Mouse (Mus musculus) bone marrow, adult 2 months (tissue): ENCODE measurements around the gene Spag17. TPM values are rescaled to one million over a fixed set of nuclear protein-coding genes. Genes with fewer than 3 reads are reported as not detected.

Experiments
- H3K27ac ChIP-seq: fragments of 200-500 bp; 2 replicates; pipeline ENCODE4 v1.5.1; 2012; ENCODE audit warnings: low read depth, mild to moderate bottlenecking, control low read depth, inconsistent platforms, low read length; ENCODE audit not compliant: control insufficient read depth, poor library complexity, insufficient read depth
- H3K4me1 ChIP-seq: fragments of 200-500 bp; 2 replicates; pipeline ENCODE4 v1.6.1; 2011; ENCODE audit warnings: low read length; ENCODE audit not compliant: control insufficient read depth, insufficient read depth
- H3K4me3 ChIP-seq: fragments of 200-500 bp; replicated peaks from 2 replicates; pipeline ENCODE3; 2011; ENCODE audit warnings: mild to moderate bottlenecking, low read depth, low read length, control low read depth; ENCODE audit not compliant: control insufficient read depth
- CTCF ChIP-seq: fragments of 200-500 bp; IDR thresholded peaks from 2 replicates; pipeline ENCODE4 v1.5.1; 2011; ENCODE audit warnings: low read length, control low read depth; ENCODE audit not compliant: control insufficient read depth, insufficient read depth
- POLR2A ChIP-seq: fragments of 200-500 bp; IDR thresholded peaks from 2 replicates; pipeline ENCODE4 v1.6.1; 2011; ENCODE audit warnings: low read depth, mild to moderate bottlenecking, control low read depth, low read length, borderline replicate concordance; ENCODE audit not compliant: control insufficient read depth
- WGBS: fragments of 180-500 bp; shearing (Covaris S2); methylation state at CpG from one replicate; pipeline ENCODE4 v1.1.7; 2018; 5-methylcytosine and 5-hydroxymethylcytosine counted together
- polyA plus RNA-seq: library from polyadenylated mRNA; stranded (reverse); fragments of >200 nt; gene quantifications from 2 replicates; pipeline ENCODE4 v1.2.4, GENCODE M21; 2011; ENCODE audit warnings: low replicate concordance; ENCODE audit not compliant: missing spikeins, insufficient read depth, insufficient read length

The Spag17 gene
- polyA plus RNA-seq, 1 experiment: not detected

GRCm38 (mm10) chr3:100074406-100074805 lies 189.2 kb downstream of the Spag17 start:
- no peak overlapping the region for H3K27ac ChIP-seq
- WGBS: 79% methylated on average over 1 of the region's 1 CpGs
- no peak overlapping the region for H3K4me3 ChIP-seq
- no peak for TF ChIP-seq POLR2A
- TF ChIP-seq CTCF: no peak
- no peaks in the 10 kb centered on the region for H3K4me1 ChIP-seq

- H3K4me3 ChIP-seq: no peak overlapping the region
- TF ChIP-seq CTCF (no peak), POLR2A (no peak)
- H3K27ac ChIP-seq: no peak overlapping the region
- no peaks in the 10 kb centered on the region for H3K4me1 ChIP-seq
- 73% methylated on average over 3 of the region's 3 CpGs for WGBS
Observed at GRCm38 (mm10) chr3:100102386-100103092, 217.3 kb downstream of the Spag17 start.

GRCm38 (mm10) chr3:100106736-100107135 lies 221.5 kb downstream of the Spag17 start:
- no peak for TF ChIP-seq POLR2A
- TF ChIP-seq CTCF: no peak
- Histone ChIP-seq H3K4me3 (no peak overlapping the region), H3K4me1 (no peaks in the 10 kb centered on the region), H3K27ac (no peak overlapping the region)
- 72% methylated on average over 2 of the region's 2 CpGs for WGBS

DNA sequence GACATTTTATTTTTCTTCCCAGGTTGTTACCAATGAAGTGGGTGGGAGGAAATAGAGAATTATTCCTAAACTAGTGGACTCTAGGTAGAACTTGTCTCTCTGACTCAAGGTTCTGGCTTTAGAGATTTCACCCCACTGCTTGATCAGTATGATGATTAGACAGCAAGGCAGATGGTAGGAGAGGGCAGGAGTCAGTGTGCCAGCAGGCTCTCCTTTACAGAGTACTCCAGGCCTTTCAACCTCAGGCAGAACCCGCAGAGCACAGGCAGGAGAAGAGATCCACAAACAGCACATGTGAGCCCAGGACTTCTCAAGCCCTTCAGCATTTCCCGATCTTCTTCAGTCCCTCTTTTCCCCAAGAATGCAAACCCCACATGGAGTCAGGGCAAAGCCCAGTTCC lies 233.5 kb downstream of the Spag17 start:
- WGBS: 69% methylated on average over 2 of the region's 2 CpGs
- Histone ChIP-seq H3K4me3 (no peak overlapping the region), H3K27ac (no peak overlapping the region), H3K4me1 (no peaks in the 10 kb centered on the region)
- TF ChIP-seq CTCF (no peak), POLR2A (no peak)

GRCm38 (mm10) chr3:100121961-100122360 lies 236.8 kb downstream of the Spag17 start:
- H3K4me1 ChIP-seq: no peaks in the 10 kb centered on the region
- no peak for TF ChIP-seq POLR2A
- no peak for TF ChIP-seq CTCF
- H3K27ac ChIP-seq: no peak overlapping the region
- 68% methylated on average over 2 of the region's 2 CpGs for WGBS
- H3K4me3 ChIP-seq: no peak overlapping the region

- TF ChIP-seq POLR2A (no peak), CTCF (no peak)
- H3K27ac ChIP-seq: no peak overlapping the region
- H3K4me1 ChIP-seq: no peaks in the 10 kb centered on the region
- 76% methylated on average over 1 of the region's 1 CpGs for WGBS
- H3K4me3 ChIP-seq: no peak overlapping the region
Observed at GRCm38 (mm10) chr3:100122445-100122844, 237.2 kb downstream of the Spag17 start.

DNA sequence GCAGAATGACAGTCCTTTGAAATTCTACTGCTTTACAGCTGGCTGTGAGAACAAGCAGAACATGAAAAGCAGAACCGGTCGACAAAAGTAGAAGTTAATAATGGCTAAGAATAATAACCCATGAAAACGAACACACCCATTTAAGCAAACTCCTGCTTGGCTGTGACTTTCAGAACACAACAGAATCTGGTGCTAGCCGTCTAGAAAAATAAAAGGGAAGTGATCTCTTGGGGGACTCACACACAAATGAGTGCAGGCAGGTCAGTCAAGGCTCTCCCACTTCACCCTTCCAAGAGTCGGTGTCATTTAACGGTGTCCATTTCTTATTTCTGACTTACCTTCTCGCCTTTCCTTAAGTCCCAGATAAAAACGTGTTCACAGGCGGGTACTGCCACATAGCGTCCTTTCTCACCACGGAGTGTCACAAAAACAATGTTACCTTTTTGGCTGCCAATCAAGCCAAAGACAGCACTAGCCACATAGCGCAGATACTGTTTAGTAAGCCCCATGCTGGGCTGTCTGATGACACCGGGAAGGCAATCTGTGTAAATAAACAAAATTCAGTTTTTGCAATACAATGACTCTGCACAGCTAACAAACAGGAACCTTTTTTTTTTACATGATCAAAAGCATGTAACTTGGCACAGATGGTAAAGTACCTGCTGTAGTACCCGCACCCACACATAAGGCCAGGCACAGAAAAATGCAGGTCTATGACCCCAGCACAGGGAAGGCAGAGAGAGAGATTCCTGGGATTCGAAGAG lies 275.7 kb downstream of the Spag17 start:
- TF ChIP-seq POLR2A (no peak), CTCF (no peak)
- H3K4me3 ChIP-seq: peak overlapping the region; percentile 32
- H3K27ac ChIP-seq: 0 out of 2 replicates have a peak overlapping the region, but pooled peaks have one; percentile 18
- no peaks in the 10 kb centered on the region; the same call in 1 of the 2 replicates for H3K4me1 ChIP-seq
- WGBS: 67% methylated on average over 15 of the region's 15 CpGs

- TF ChIP-seq CTCF (no peak), POLR2A (no peak)
- Histone ChIP-seq H3K4me1 (no peaks in the 10 kb centered on the region; the same call in 1 of the 2 replicates), H3K27ac (peak overlapping the region; percentile 96; the same call in 1 of the 2 replicates), H3K4me3 (peak overlapping the region; percentile 81)
- WGBS: under 1% methylated on average over 35 of the region's 35 CpGs
Observed at GRCm38 (mm10) chr3:100161665-100162314, 276.6 kb downstream of the Spag17 start.
